Mouse (Mus musculus) frontal cortex, postnatal 36 days (tissue): ENCODE results near the gene Eno2.
"Not testable (repeated sequence)": the region's sequence is repeated elsewhere in the genome, so short reads cannot be mapped to it uniquely, and the experiment has no call there.

ENCODE experiments used
- DNase-seq, 2 experiments: peaks; one replicate each; pipeline ENCODE4 v3.0.0; 2022; ENCODE audit warnings: low spot score in 2 of 2

Gene Eno2

GRCm38 (mm10) chr6:124769101-124769765 lies at the start of gene Eno2:
Gene Eno2, minus strand, starts transcription at chr6:124769673.
- DNase-seq, result peak; percentile 71

GRCm38 (mm10) chr6:124817971-124818370 lies 48.5 kb upstream of the Eno2 start:
- no peak for DNase-seq

- no peak for DNase-seq
Measured at GRCm38 (mm10) chr6:124817563-124817962, 48.1 kb upstream of the Eno2 start.

GRCm38 (mm10) chr6:124817125-124817524 lies 47.7 kb upstream of the Eno2 start:
- no peak for DNase-seq

GRCm38 (mm10) chr6:124816611-124817010 lies 47.1 kb upstream of the Eno2 start:
- DNase-seq, result no peak

GRCm38 (mm10) chr6:124814858-124815774 lies 45.6 kb upstream of the Eno2 start:
- no peak for DNase-seq

- DNase-seq, result no peak
Measured at GRCm38 (mm10) chr6:124814448-124814847, 45.0 kb upstream of the Eno2 start.

GRCm38 (mm10) chr6:124813933-124814332 lies 44.5 kb upstream of the Eno2 start, which contains the start of gene Tpi1:
Gene Tpi1, minus strand, starts transcription at chr6:124814296.
- DNase-seq, result peak; percentile 87 to 90

GRCm38 (mm10) chr6:124813496-124813895 lies 44.0 kb upstream of the Eno2 start:
- peak; percentile 72 to 76 for DNase-seq

GRCm38 (mm10) chr6:124812848-124813247 lies 43.4 kb upstream of the Eno2 start:
- DNase-seq, result no peak

GRCm38 (mm10) chr6:124811701-124812560 lies 42.5 kb upstream of the Eno2 start:
- DNase-seq, result no peak

- DNase-seq, result no peak
Measured at GRCm38 (mm10) chr6:124811403-124811665, 41.9 kb upstream of the Eno2 start.

GRCm38 (mm10) chr6:124810566-124811402 lies 41.3 kb upstream of the Eno2 start:
- not testable (repeated sequence) for DNase-seq

GRCm38 (mm10) chr6:124809775-124810538 lies 40.5 kb upstream of the Eno2 start:
- no peak for DNase-seq

- peak in 1 of 2 experiments; percentile 71 for DNase-seq
Measured at GRCm38 (mm10) chr6:124809052-124809774, 39.7 kb upstream of the Eno2 start.

GRCm38 (mm10) chr6:124808358-124809012 lies 39.0 kb upstream of the Eno2 start, which contains the start of gene Spsb2:
Gene Spsb2, plus strand, starts transcription at chr6:124808661.
- DNase-seq, result no peak

GRCm38 (mm10) chr6:124807986-124808357 lies 38.5 kb upstream of the Eno2 start:
- DNase-seq, result no peak

GRCm38 (mm10) chr6:124807366-124807765 lies 37.9 kb upstream of the Eno2 start:
- DNase-seq, result no peak
